Mouse (Mus musculus) stomach, embryonic 15.5 days (tissue): ENCODE data around the gene Ifih1. TPM values are rescaled to one million over a fixed set of nuclear protein-coding genes. Genes with fewer than 3 reads are reported as not detected.

ENCODE experiments used
- ATAC-seq: fragments of 200-750 bp; cut with Nextera tagmentation; 2 replicates; pipeline ENCODE4 v1.8.0; 2017; ENCODE audit warnings: low read depth, moderate number of reproducible peaks, moderate TSS enrichment; ENCODE audit not compliant: insufficient read depth, low FRiP score
- H3K27ac ChIP-seq: fragments of 300-500 bp; sonication (generic); 2 replicates; pipeline ENCODE4 v1.5.1; 2015; ENCODE audit warnings: mild to moderate bottlenecking, inconsistent platforms
- H3K27me3 ChIP-seq: fragments of 300-500 bp; sonication (generic); replicated peaks from 2 replicates; pipeline ENCODE4 v1.6.1; 2015; ENCODE audit warnings: inconsistent platforms
- H3K36me3 ChIP-seq: fragments of 300-500 bp; sonication (generic); 2 replicates; pipeline ENCODE4 v1.6.1; 2015; ENCODE audit warnings: inconsistent platforms
- H3K4me1 ChIP-seq: fragments of 300-500 bp; sonication (generic); 2 replicates; pipeline ENCODE4 v1.6.1; 2015; ENCODE audit warnings: inconsistent platforms
- H3K4me2 ChIP-seq: fragments of 300-500 bp; sonication (generic); 2 replicates; pipeline ENCODE4 v1.6.1; 2015; ENCODE audit warnings: mild to moderate bottlenecking, inconsistent platforms
- H3K4me3 ChIP-seq: fragments of 300-500 bp; sonication (generic); replicated peaks from 2 replicates; pipeline ENCODE4 v1.5.1; 2015; ENCODE audit warnings: inconsistent platforms
- H3K9ac ChIP-seq: fragments of 300-500 bp; sonication (generic); 2 replicates; pipeline ENCODE4 v1.6.1; 2015; ENCODE audit warnings: inconsistent platforms
- H3K9me3 ChIP-seq: fragments of 300-500 bp; sonication (generic); 2 replicates; pipeline ENCODE4 v1.6.1; 2016; ENCODE audit warnings: inconsistent platforms
- WGBS: fragments of 180-500 bp; shearing (Covaris S2); methylation state at CpG from one replicate; pipeline ENCODE4 v1.1.7; 2015; 5-methylcytosine and 5-hydroxymethylcytosine counted together
- polyA plus RNA-seq: library from polyadenylated mRNA; unstranded; fragments of >200 nt; fragmentation: Nextera tagmentation; extraction: Ambion mirVana; gene quantifications from 2 replicates; pipeline ENCODE4 v1.2.1, GENCODE M21; 2015

Gene Ifih1
- polyA plus RNA-seq, 1 experiment from 2014 or later = 4.4 TPM

- H3K4me2 ChIP-seq = no peak overlapping the region
- H3K9ac ChIP-seq = no peak overlapping the region
- no peak overlapping the region for H3K4me3 ChIP-seq
- 73% methylated on average over 3 of the region's 3 CpGs for WGBS
- H3K4me1 ChIP-seq = no peaks in the 10 kb centered on the region
- ATAC-seq = no peak
- no peaks in the 10 kb centered on the region for H3K27me3 ChIP-seq
- H3K9me3 ChIP-seq = no peaks in the 10 kb centered on the region
- H3K27ac ChIP-seq = no peak overlapping the region
- H3K36me3 ChIP-seq = no peaks in the 10 kb centered on the region
Measured at GRCm38 (mm10) chr2:62574962-62575361, 71.1 kb downstream of the Ifih1 start.

DNA sequence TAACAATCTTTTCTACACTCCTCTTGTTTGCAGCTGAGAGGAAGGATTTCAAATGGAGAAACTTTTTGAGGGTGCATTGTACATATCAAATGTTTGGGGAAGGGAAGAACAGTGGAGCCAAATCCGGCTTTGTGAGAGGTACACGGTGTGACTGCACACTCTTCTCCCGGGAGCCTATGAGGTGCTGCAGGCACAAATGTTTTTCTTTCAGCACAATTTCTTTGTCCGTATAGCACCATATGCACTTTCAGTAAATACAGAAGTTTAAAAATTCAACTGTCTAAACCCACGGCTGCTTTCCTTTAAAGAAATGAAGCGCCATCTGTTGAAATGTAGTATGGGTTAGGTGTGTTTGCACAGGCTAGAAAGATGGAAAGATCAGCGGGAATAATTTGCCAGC, 71.8 kb downstream of the Ifih1 start:
- 50% methylated on average over 7 of the region's 7 CpGs for WGBS
- Histone ChIP-seq H3K9me3 (no peaks in the 10 kb centered on the region), H3K9ac (no peak overlapping the region), H3K36me3 (no peaks in the 10 kb centered on the region), H3K4me2 (peak overlapping the region; percentile 43), H3K4me3 (no peak overlapping the region), H3K27me3 (no peaks in the 10 kb centered on the region), H3K4me1 (no peaks in the 10 kb centered on the region), H3K27ac (peak overlapping the region; percentile 88)
- ATAC-seq = no peak

DNA sequence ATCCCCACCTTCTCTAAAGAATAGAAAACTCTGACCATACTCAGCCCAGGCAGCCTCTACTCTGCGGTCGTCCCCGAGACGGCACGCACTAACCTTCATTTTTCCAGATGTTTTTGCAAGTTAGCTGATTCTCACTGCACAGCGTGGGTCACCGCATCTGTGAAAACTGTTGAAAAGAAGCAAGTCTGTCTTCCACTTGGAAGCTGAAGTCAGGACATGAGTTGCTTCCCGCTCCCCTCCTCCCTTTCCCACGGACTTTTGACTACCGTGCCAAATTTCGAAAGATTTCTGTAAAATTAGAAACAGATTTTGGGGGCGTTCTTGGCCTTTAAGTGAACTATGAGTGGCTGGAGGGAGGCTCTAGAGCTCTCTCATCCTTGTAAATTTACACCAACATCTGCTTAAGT, 72.3 kb downstream of the Ifih1 start, which contains the start of gene Fap:
Fap (minus strand) TSS at position 323 of the 407 bp plus-strand sequence.
- ATAC-seq = peak; percentile 39; the same call in 1 of the 2 replicates
- no peaks in the 10 kb centered on the region for H3K9me3 ChIP-seq
- no peak within 1 kb of the TSS for H3K9ac ChIP-seq
- no peaks in the 10 kb centered on the region for H3K27me3 ChIP-seq
- H3K4me1 ChIP-seq = no peaks in the 10 kb centered on the region
- peak within 1 kb of the TSS; percentile 43 for H3K4me2 ChIP-seq
- H3K36me3 ChIP-seq = no peaks in the 10 kb centered on the region
- peak within 1 kb of the TSS; percentile 88 for H3K27ac ChIP-seq
- H3K4me3 ChIP-seq = peak within 1 kb of the TSS; percentile 36
- WGBS = 35% methylated on average over 12 of the region's 12 CpGs

DNA sequence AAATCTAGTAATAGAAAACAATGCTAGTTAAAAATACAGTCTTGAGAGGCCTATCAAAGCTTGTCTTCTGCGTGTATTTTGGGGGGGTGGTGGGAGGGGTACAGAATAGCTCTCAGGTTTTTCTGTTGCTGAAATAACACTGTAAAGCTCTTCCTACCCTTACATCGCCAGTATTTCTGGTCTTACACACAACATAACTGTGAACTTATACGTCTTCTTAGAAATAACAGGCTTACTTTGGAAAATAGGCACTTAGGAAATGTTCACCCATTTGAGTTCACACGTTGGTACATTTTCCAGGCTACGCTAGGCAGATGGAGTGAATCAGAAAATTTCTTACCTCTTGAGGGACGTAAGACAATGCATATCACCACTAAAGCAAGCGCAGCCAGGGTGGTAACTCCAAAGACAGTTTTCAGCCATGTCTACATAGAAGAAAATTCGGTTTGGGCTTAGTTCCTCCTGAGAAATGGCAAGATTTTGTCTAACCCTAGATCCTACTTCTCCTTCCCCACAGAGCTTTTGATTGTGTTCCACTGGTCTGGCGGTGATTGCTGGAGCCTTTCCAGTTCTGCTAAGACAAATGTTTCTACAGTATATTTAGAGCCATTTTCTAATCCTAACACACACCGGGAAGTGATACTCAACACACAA, 72.8 kb downstream of the Ifih1 start:
- H3K4me1 ChIP-seq = no peaks in the 10 kb centered on the region
- no peak overlapping the region for H3K9ac ChIP-seq

GRCm38 (mm10) chr2:62564687-62565086, 81.4 kb downstream of the Ifih1 start:
- Histone ChIP-seq H3K9ac (no peak overlapping the region), H3K9me3 (no peaks in the 10 kb centered on the region), H3K4me2 (no peak overlapping the region), H3K4me1 (no peaks in the 10 kb centered on the region), H3K27ac (no peak overlapping the region), H3K36me3 (no peaks in the 10 kb centered on the region), H3K27me3 (no peaks in the 10 kb centered on the region), H3K4me3 (no peak overlapping the region)
- no peak for ATAC-seq
- WGBS = 79% methylated on average over 1 of the region's 1 CpGs

More for the DNA sequence above, 72.8 kb downstream of the Ifih1 start:
- Histone ChIP-seq H3K27me3 (no peaks in the 10 kb centered on the region), H3K36me3 (no peaks in the 10 kb centered on the region), H3K9me3 (no peaks in the 10 kb centered on the region), H3K4me2 (peak overlapping the region; percentile 43), H3K4me3 (peak overlapping the region; percentile 36), H3K27ac (peak overlapping the region; percentile 88)
- ATAC-seq = no peak
- WGBS = 55% methylated on average over 10 of the region's 10 CpGs

GRCm38 (mm10) chr2:62562661-62563485, 83.2 kb downstream of the Ifih1 start:
- Histone ChIP-seq H3K4me3 (no peak overlapping the region), H3K4me1 (no peaks in the 10 kb centered on the region), H3K4me2 (no peak overlapping the region), H3K27me3 (no peaks in the 10 kb centered on the region), H3K36me3 (no peaks in the 10 kb centered on the region), H3K9me3 (no peaks in the 10 kb centered on the region), H3K27ac (no peak overlapping the region), H3K9ac (no peak overlapping the region)
- ATAC-seq = peak; percentile 76; the same call in 1 of the 2 replicates
- WGBS = 46% methylated on average over 5 of the region's 5 CpGs

DNA sequence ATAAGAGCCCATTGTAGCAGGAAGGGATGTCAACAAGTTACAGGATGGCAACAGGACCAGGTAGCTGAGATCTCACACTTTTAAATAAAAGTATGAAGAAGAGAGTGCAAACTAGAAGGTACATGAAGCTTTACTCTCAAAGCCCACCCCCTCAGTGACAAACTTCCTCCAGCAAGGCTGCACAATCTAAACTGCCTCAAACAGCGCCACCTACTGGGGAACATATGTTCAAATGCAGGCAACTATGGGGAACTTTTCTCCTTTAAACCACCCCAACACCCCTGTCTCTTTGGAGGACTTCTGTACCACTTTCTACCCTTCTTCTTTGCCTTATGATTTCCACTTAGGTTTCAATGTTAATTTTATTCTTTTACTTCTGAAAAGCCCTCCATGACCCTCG, 88.6 kb downstream of the Ifih1 start:
- H3K4me3 ChIP-seq = no peak overlapping the region
- WGBS = 78% methylated on average over 2 of the region's 2 CpGs
- no peaks in the 10 kb centered on the region for H3K4me1 ChIP-seq
- H3K27ac ChIP-seq = no peak overlapping the region
- H3K4me2 ChIP-seq = no peak overlapping the region
- ATAC-seq = no peak
- no peaks in the 10 kb centered on the region for H3K36me3 ChIP-seq
- no peak overlapping the region for H3K9ac ChIP-seq
- H3K27me3 ChIP-seq = no peaks in the 10 kb centered on the region
- H3K9me3 ChIP-seq = no peaks in the 10 kb centered on the region

GRCm38 (mm10) chr2:62556349-62556748, 89.7 kb downstream of the Ifih1 start:
- Histone ChIP-seq H3K9me3 (no peaks in the 10 kb centered on the region), H3K36me3 (no peaks in the 10 kb centered on the region), H3K4me3 (no peak overlapping the region), H3K27me3 (no peaks in the 10 kb centered on the region), H3K4me2 (no peak overlapping the region), H3K27ac (no peak overlapping the region), H3K9ac (no peak overlapping the region), H3K4me1 (no peaks in the 10 kb centered on the region)
- WGBS = 81% methylated on average over 9 of the region's 9 CpGs
- no peak for ATAC-seq

- 73% methylated on average over 3 of the region's 3 CpGs for WGBS
- no peak overlapping the region for H3K4me2 ChIP-seq
- no peaks in the 10 kb centered on the region for H3K36me3 ChIP-seq
- H3K27me3 ChIP-seq = no peaks in the 10 kb centered on the region
- no peak for ATAC-seq
- no peak overlapping the region for H3K4me3 ChIP-seq
- H3K9me3 ChIP-seq = no peaks in the 10 kb centered on the region
- H3K27ac ChIP-seq = no peak overlapping the region
- no peak overlapping the region for H3K9ac ChIP-seq
- H3K4me1 ChIP-seq = no peaks in the 10 kb centered on the region
Measured at GRCm38 (mm10) chr2:62549659-62550058, 96.4 kb downstream of the Ifih1 start.

GRCm38 (mm10) chr2:62549131-62549530, 96.9 kb downstream of the Ifih1 start:
- Histone ChIP-seq H3K4me1 (no peaks in the 10 kb centered on the region), H3K9ac (no peak overlapping the region), H3K4me2 (no peak overlapping the region), H3K36me3 (no peaks in the 10 kb centered on the region), H3K4me3 (no peak overlapping the region), H3K9me3 (no peaks in the 10 kb centered on the region), H3K27ac (no peak overlapping the region), H3K27me3 (no peaks in the 10 kb centered on the region)
- WGBS = 73% methylated on average over 4 of the region's 4 CpGs
- no peak for ATAC-seq

DNA sequence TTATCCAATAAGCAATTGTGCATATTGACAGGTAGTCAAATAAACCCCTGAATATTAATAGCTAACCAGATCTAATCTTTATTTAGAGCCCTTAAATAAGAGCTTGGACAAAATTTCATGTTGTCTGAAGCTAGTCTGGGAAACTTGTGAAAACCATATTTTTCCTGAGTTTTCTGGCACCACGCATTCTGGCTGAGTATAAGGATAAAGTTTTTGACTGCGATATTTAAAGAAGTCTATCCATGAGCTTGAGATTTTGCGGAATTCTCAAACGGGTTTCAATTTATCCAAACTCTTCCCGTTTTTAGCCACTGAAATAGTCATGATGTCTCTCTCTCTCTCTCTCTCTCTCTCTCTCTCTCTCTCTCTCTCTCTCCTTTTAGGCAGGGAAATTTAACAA, 98.0 kb downstream of the Ifih1 start:
- Histone ChIP-seq H3K9me3 (no peaks in the 10 kb centered on the region), H3K9ac (no peak overlapping the region), H3K27me3 (no peaks in the 10 kb centered on the region), H3K36me3 (no peaks in the 10 kb centered on the region), H3K27ac (no peak overlapping the region), H3K4me2 (no peak overlapping the region), H3K4me1 (no peaks in the 10 kb centered on the region), H3K4me3 (no peak overlapping the region)
- ATAC-seq = no peak
- 90% methylated on average over 5 of the region's 5 CpGs for WGBS
